Mouse (Mus musculus): ENCODE measurements around the gene Syt17. TPM values are rescaled to one million over a fixed set of nuclear protein-coding genes. Genes with fewer than 3 reads are reported as not detected.
A peak's percentile ranks its signal among the peaks of the same experiment; 100 is the strongest.

The Syt17 gene
- polyA plus RNA-seq, 2 experiments: 1.6 to 2.0 TPM

DNA sequence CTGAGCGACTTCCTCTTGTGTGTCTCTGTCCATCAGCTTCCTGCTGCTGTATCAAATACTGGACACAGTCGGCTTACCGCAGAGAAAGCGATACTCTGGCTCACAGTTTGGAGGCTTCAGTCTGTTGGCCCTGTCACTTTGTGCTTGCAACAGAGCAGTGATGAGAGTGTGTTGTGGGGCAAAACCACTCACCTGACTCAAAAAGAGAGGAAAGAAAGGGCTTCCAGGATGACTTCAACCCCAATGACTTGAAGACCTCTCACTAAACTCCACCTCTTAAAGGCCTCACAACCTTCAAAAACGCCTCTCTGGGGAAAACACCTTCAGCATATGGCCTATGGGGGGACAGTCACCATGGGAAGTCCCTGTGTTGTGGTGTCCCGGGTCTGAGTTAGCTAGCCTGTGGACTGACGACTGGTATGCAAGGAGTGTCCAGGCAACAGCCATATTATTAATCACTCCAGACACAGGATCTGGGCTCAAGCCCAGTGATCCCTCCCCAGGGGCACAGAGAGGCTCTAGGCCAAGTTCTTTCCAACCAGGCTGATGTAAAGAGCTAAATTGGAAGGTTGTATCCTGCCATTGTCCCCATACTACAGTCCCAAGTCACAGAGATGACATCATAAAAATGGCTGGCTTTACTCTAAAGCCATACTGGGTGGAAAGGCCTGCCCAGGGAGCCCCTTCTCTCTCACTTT, 27.1 kb upstream of the Syt17 start:
- TF ChIP-seq POLR2A (IDR thresholded peaks at IDR 0.05; ENCODE audit: borderline replicate concordance, extremely low read depth, insufficient read depth, insufficient read length): no peak
- Histone ChIP-seq H3K4me3 (replicated peaks; ENCODE audit: low read length) (no peak overlapping the region), H3K27me3 (ENCODE audit: control insufficient read depth, insufficient read depth, low read length) (no peaks in the 10 kb centered on the region), H3K4me1 (ENCODE audit: control insufficient read depth, insufficient read depth, low read length) (0 out of 2 replicates have a peak, but pooled peaks cover 7% of the 10 kb centered on the region), H3K9ac (ENCODE audit: low read depth, low read length, severe bottlenecking) (no peak overlapping the region), H3K27ac (replicated peaks; ENCODE audit: low read depth, low read length) (no peak overlapping the region), H3K9me3 (ENCODE audit: control insufficient read depth, low read length) (no peaks in the 10 kb centered on the region), H3K4me2 (replicated peaks; ENCODE audit: low read depth, low read length, severe bottlenecking) (no peak overlapping the region), H3K36me3 (ENCODE audit: control insufficient read depth, insufficient read depth, low read length) (no peaks in the 10 kb centered on the region)
- DNase-seq (ENCODE audit: low spot score): peak; percentile 70
- WGBS: 86% methylated on average over 7 of the region's 7 CpGs
- ATAC-seq (ENCODE audit: low FRiP score, low read depth): 0 out of 2 replicates have a peak, but pooled peaks have one; percentile 28

- Histone ChIP-seq H3K9me3 (ENCODE audit: control insufficient read depth, low read length) (no peaks in the 10 kb centered on the region), H3K27ac (replicated peaks; ENCODE audit: low read depth, low read length) (no peak overlapping the region), H3K4me1 (ENCODE audit: control insufficient read depth, insufficient read depth, low read length) (no peaks in the 10 kb centered on the region), H3K4me3 (replicated peaks; ENCODE audit: low read length) (no peak overlapping the region), H3K27me3 (ENCODE audit: control insufficient read depth, insufficient read depth, low read length) (no peaks in the 10 kb centered on the region), H3K9ac (ENCODE audit: low read depth, low read length, severe bottlenecking) (no peak overlapping the region), H3K36me3 (ENCODE audit: control insufficient read depth, insufficient read depth, low read length) (no peaks in the 10 kb centered on the region), H3K4me2 (replicated peaks; ENCODE audit: low read depth, low read length, severe bottlenecking) (no peak overlapping the region)
- no peak for ATAC-seq (ENCODE audit: low FRiP score, low read depth)
- DNase-seq (ENCODE audit: low spot score): no peak
- TF ChIP-seq POLR2A (IDR thresholded peaks at IDR 0.05; ENCODE audit: borderline replicate concordance, extremely low read depth, insufficient read depth, insufficient read length): no peak
- 86% methylated on average over 1 of the region's 1 CpGs for WGBS
Measured at GRCm38 (mm10) chr7:118472886-118473285, 24.9 kb upstream of the Syt17 start.

GRCm38 (mm10) chr7:118468060-118468459, 20.0 kb upstream of the Syt17 start:
- Histone ChIP-seq H3K4me3 (replicated peaks; ENCODE audit: low read length) (no peak overlapping the region), H3K4me2 (replicated peaks; ENCODE audit: low read depth, low read length, severe bottlenecking) (no peak overlapping the region), H3K27ac (replicated peaks; ENCODE audit: low read depth, low read length) (no peak overlapping the region), H3K9ac (ENCODE audit: low read depth, low read length, severe bottlenecking) (no peak overlapping the region), H3K36me3 (ENCODE audit: control insufficient read depth, insufficient read depth, low read length) (no peaks in the 10 kb centered on the region), H3K27me3 (ENCODE audit: control insufficient read depth, insufficient read depth, low read length) (no peaks in the 10 kb centered on the region), H3K4me1 (ENCODE audit: control insufficient read depth, insufficient read depth, low read length) (no peaks in the 10 kb centered on the region), H3K9me3 (ENCODE audit: control insufficient read depth, low read length) (no peaks in the 10 kb centered on the region)
- ATAC-seq (ENCODE audit: low FRiP score, low read depth) (no peak), DNase-seq (ENCODE audit: low spot score) (no peak)
- 81% methylated on average over 3 of the region's 3 CpGs for WGBS
- TF ChIP-seq POLR2A (IDR thresholded peaks at IDR 0.05; ENCODE audit: borderline replicate concordance, extremely low read depth, insufficient read depth, insufficient read length): no peak

DNA sequence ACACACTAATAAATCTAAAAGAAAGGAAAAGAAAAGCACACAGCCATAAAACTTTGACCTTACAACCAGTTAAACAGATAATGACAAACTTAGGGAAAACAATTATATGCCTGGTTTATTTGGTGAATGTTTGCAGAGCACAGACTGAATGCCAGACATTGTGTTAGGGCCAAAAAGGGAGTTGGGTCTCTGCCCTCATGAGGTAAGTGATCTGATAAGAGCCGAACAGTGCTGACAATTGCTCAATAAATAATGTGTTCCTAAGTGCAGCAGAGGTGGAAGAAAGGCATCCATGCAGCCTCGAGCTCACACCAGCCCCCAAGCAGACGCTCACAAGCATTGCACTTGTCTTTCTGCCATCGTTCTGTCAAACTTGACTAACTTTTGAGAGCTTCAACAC, 16.4 kb upstream of the Syt17 start:
- WGBS: 42% methylated on average over 4 of the region's 4 CpGs
- DNase-seq (ENCODE audit: low spot score): no peak
- H3K4me3 ChIP-seq (replicated peaks; ENCODE audit: low read length): no peak overlapping the region

DNA sequence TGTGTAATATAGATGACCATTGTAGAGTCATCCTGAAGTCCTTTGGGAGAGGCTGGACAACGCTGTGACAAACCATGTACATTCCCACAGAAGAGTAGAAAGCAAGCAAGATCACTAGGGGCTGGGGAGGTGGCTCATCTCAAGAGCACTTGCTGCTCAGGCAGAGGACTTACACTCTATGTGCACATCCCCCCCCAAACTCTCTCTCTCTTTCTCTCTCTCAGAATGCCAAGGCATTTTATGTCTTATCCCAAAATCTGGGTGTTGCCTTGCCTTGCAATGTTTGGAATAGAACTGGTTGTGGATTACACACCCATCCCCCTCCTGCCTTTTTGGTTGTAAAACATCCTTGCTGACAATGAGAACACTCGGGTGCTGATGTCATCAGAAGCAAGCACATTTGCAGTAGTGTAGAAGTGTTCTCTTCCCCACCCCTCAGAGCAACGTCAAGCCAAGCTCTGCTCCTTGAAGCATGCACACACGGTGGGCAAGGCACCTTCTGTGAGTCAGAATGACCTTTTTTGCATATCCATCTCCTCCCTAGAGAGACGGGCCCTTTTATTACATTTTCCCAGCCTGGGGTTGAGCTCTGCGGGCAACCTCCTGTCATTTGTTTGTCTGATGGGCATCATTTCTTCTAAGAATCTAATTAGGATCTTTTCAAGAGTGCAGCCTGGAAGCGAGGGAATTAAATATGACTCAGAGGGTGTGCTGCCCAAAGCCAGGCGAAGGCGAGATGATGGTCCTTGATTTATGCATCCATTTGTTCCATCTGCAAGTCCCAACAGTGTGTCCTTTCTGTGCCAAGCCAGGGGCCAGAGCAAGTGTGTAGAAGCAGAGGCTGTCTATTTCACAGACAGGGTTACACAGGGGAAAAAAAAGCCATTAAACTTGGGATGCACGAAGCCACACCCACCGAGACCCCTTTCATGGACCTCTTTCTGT, 15.1 kb upstream of the Syt17 start:
- Histone ChIP-seq H3K4me2 (replicated peaks; ENCODE audit: low read depth, low read length, severe bottlenecking) (no peak overlapping the region), H3K9me3 (ENCODE audit: control insufficient read depth, low read length) (no peaks in the 10 kb centered on the region), H3K9ac (ENCODE audit: low read depth, low read length, severe bottlenecking) (no peak overlapping the region), H3K4me1 (ENCODE audit: control insufficient read depth, insufficient read depth, low read length) (no peaks in the 10 kb centered on the region), H3K36me3 (ENCODE audit: control insufficient read depth, insufficient read depth, low read length) (no peaks in the 10 kb centered on the region), H3K27ac (replicated peaks; ENCODE audit: low read depth, low read length) (no peak overlapping the region), H3K4me3 (replicated peaks; ENCODE audit: low read length) (no peak overlapping the region), H3K27me3 (ENCODE audit: control insufficient read depth, insufficient read depth, low read length) (no peaks in the 10 kb centered on the region)
- ATAC-seq (ENCODE audit: low FRiP score, low read depth): no peak
- 46% methylated on average over 11 of the region's 11 CpGs for WGBS
- no peak for TF ChIP-seq POLR2A (IDR thresholded peaks at IDR 0.05; ENCODE audit: borderline replicate concordance, extremely low read depth, insufficient read depth, insufficient read length)
- no peak for DNase-seq (ENCODE audit: low spot score)

More for the DNA sequence above, 16.4 kb upstream of the Syt17 start:
- no peaks in the 10 kb centered on the region for H3K27me3 ChIP-seq (ENCODE audit: control insufficient read depth, insufficient read depth, low read length)
- no peak overlapping the region for H3K4me2 ChIP-seq (replicated peaks; ENCODE audit: low read depth, low read length, severe bottlenecking)
- no peak overlapping the region for H3K9ac ChIP-seq (ENCODE audit: low read depth, low read length, severe bottlenecking)
- ATAC-seq (ENCODE audit: low FRiP score, low read depth): no peak
- no peak for TF ChIP-seq POLR2A (IDR thresholded peaks at IDR 0.05; ENCODE audit: borderline replicate concordance, extremely low read depth, insufficient read depth, insufficient read length)
- no peaks in the 10 kb centered on the region for H3K9me3 ChIP-seq (ENCODE audit: control insufficient read depth, low read length)
- H3K27ac ChIP-seq (replicated peaks; ENCODE audit: low read depth, low read length): no peak overlapping the region
- no peaks in the 10 kb centered on the region for H3K4me1 ChIP-seq (ENCODE audit: control insufficient read depth, insufficient read depth, low read length)
- no peaks in the 10 kb centered on the region for H3K36me3 ChIP-seq (ENCODE audit: control insufficient read depth, insufficient read depth, low read length)

Data from limb, embryonic 14.5 days (tissue).